Mouse (Mus musculus): ENCODE measurements around the gene Cldn22. TPM values are rescaled to one million over a fixed set of nuclear protein-coding genes. Genes with fewer than 3 reads are reported as not detected.
A peak's percentile ranks its signal among the peaks of the same experiment; 100 is the strongest.

The Cldn22 gene
- not detected in 2 replicates for polyA plus RNA-seq (2014; fragmentation: Nextera tagmentation; extraction: Ambion mirVana)

GRCm38 (mm10) chr8:47824182-47824581 is at the start of gene Cldn22:
Cldn22 (plus strand) TSS chr8:47824482.
- Histone ChIP-seq H3K9me3 (ENCODE audit: control insufficient read depth, low read length) (no peaks in the 10 kb centered on the region), H3K4me3 (ENCODE audit: low read depth, low read length) (no peak within 1 kb of the TSS), H3K27me3 (ENCODE audit: control insufficient read depth, insufficient read depth, low read length) (no peaks in the 10 kb centered on the region), H3K27ac (ENCODE audit: low read depth, low read length) (no peak within 1 kb of the TSS), H3K4me2 (ENCODE audit: low read depth, low read length) (no peak within 1 kb of the TSS), H3K36me3 (ENCODE audit: control insufficient read depth, insufficient read depth, low read length) (no peaks in the 10 kb centered on the region), H3K4me1 (ENCODE audit: control insufficient read depth, insufficient read depth, low read length) (no peaks in the 10 kb centered on the region), H3K9ac (replicated peaks; ENCODE audit: low read depth, low read length) (no peak within 1 kb of the TSS)
- WGBS, result 73% methylated on average over 13 of the region's 13 CpGs
- no peak for ATAC-seq (ENCODE audit: low read depth)

- ATAC-seq (ENCODE audit: low read depth), result no peak
- 91% methylated on average over 7 of the region's 7 CpGs for WGBS
- no peaks in the 10 kb centered on the region for H3K36me3 ChIP-seq (ENCODE audit: control insufficient read depth, insufficient read depth, low read length)
- H3K4me3 ChIP-seq (ENCODE audit: low read depth, low read length), result no peak overlapping the region
- H3K4me1 ChIP-seq (ENCODE audit: control insufficient read depth, insufficient read depth, low read length), result no peaks in the 10 kb centered on the region
- H3K9ac ChIP-seq (replicated peaks; ENCODE audit: low read depth, low read length), result no peak overlapping the region
- no peaks in the 10 kb centered on the region for H3K27me3 ChIP-seq (ENCODE audit: control insufficient read depth, insufficient read depth, low read length)
- H3K9me3 ChIP-seq (ENCODE audit: control insufficient read depth, low read length), result no peaks in the 10 kb centered on the region
- no peak overlapping the region for H3K4me2 ChIP-seq (ENCODE audit: low read depth, low read length)
- H3K27ac ChIP-seq (ENCODE audit: low read depth, low read length), result no peak overlapping the region
Measured at GRCm38 (mm10) chr8:47777415-47777814, 46.9 kb upstream of the Cldn22 start.

GRCm38 (mm10) chr8:47779589-47779988 is 44.7 kb upstream of the Cldn22 start:
- no peak overlapping the region for H3K27ac ChIP-seq (ENCODE audit: low read depth, low read length)
- ATAC-seq (ENCODE audit: low read depth), result no peak
- WGBS, result 81% methylated on average over 6 of the region's 6 CpGs

GRCm38 (mm10) chr8:47781881-47782280 is 42.4 kb upstream of the Cldn22 start:
- Histone ChIP-seq H3K9ac (replicated peaks; ENCODE audit: low read depth, low read length) (no peak overlapping the region), H3K4me1 (ENCODE audit: control insufficient read depth, insufficient read depth, low read length) (no peaks in the 10 kb centered on the region), H3K9me3 (ENCODE audit: control insufficient read depth, low read length) (no peaks in the 10 kb centered on the region), H3K27me3 (ENCODE audit: control insufficient read depth, insufficient read depth, low read length) (no peaks in the 10 kb centered on the region), H3K4me3 (ENCODE audit: low read depth, low read length) (no peak overlapping the region), H3K4me2 (ENCODE audit: low read depth, low read length) (no peak overlapping the region), H3K36me3 (ENCODE audit: control insufficient read depth, insufficient read depth, low read length) (no peaks in the 10 kb centered on the region), H3K27ac (ENCODE audit: low read depth, low read length) (no peak overlapping the region)
- ATAC-seq (ENCODE audit: low read depth), result no peak
- whole genome bisulfite sequencing, result 90% methylated on average over 4 of the region's 4 CpGs

More at GRCm38 (mm10) chr8:47779589-47779988, 44.7 kb upstream of the Cldn22 start:
- H3K4me3 ChIP-seq (ENCODE audit: low read depth, low read length), result no peak overlapping the region
- no peaks in the 10 kb centered on the region for H3K4me1 ChIP-seq (ENCODE audit: control insufficient read depth, insufficient read depth, low read length)
- H3K36me3 ChIP-seq (ENCODE audit: control insufficient read depth, insufficient read depth, low read length), result no peaks in the 10 kb centered on the region
- no peak overlapping the region for H3K4me2 ChIP-seq (ENCODE audit: low read depth, low read length)
- H3K27me3 ChIP-seq (ENCODE audit: control insufficient read depth, insufficient read depth, low read length), result no peaks in the 10 kb centered on the region
- no peaks in the 10 kb centered on the region for H3K9me3 ChIP-seq (ENCODE audit: control insufficient read depth, low read length)
- no peak overlapping the region for H3K9ac ChIP-seq (replicated peaks; ENCODE audit: low read depth, low read length)

- 98% methylated on average over 2 of the region's 2 CpGs for WGBS
- H3K36me3 ChIP-seq (ENCODE audit: control insufficient read depth, insufficient read depth, low read length), result no peaks in the 10 kb centered on the region
Measured at GRCm38 (mm10) chr8:47783544-47783943, 40.7 kb upstream of the Cldn22 start.

GRCm38 (mm10) chr8:47783944-47784343 is 40.3 kb upstream of the Cldn22 start:
- no peak overlapping the region for H3K4me2 ChIP-seq (ENCODE audit: low read depth, low read length)
- no peak overlapping the region for H3K9ac ChIP-seq (replicated peaks; ENCODE audit: low read depth, low read length)
- no peaks in the 10 kb centered on the region for H3K9me3 ChIP-seq (ENCODE audit: control insufficient read depth, low read length)
- ATAC-seq (ENCODE audit: low read depth), result no peak
- no peaks in the 10 kb centered on the region for H3K4me1 ChIP-seq (ENCODE audit: control insufficient read depth, insufficient read depth, low read length)
- no peaks in the 10 kb centered on the region for H3K27me3 ChIP-seq (ENCODE audit: control insufficient read depth, insufficient read depth, low read length)
- H3K27ac ChIP-seq (ENCODE audit: low read depth, low read length), result no peak overlapping the region
- H3K36me3 ChIP-seq (ENCODE audit: control insufficient read depth, insufficient read depth, low read length), result no peaks in the 10 kb centered on the region
- 96% methylated on average over 6 of the region's 6 CpGs for WGBS
- H3K4me3 ChIP-seq (ENCODE audit: low read depth, low read length), result no peak overlapping the region

More at GRCm38 (mm10) chr8:47783544-47783943, 40.7 kb upstream of the Cldn22 start:
- no peaks in the 10 kb centered on the region for H3K9me3 ChIP-seq (ENCODE audit: control insufficient read depth, low read length)
- H3K27me3 ChIP-seq (ENCODE audit: control insufficient read depth, insufficient read depth, low read length), result no peaks in the 10 kb centered on the region
- no peaks in the 10 kb centered on the region for H3K4me1 ChIP-seq (ENCODE audit: control insufficient read depth, insufficient read depth, low read length)
- H3K9ac ChIP-seq (replicated peaks; ENCODE audit: low read depth, low read length), result no peak overlapping the region
- H3K27ac ChIP-seq (ENCODE audit: low read depth, low read length), result no peak overlapping the region
- ATAC-seq (ENCODE audit: low read depth), result no peak
- no peak overlapping the region for H3K4me3 ChIP-seq (ENCODE audit: low read depth, low read length)
- no peak overlapping the region for H3K4me2 ChIP-seq (ENCODE audit: low read depth, low read length)

- WGBS, result 68% methylated on average over 7 of the region's 7 CpGs
- H3K27ac ChIP-seq (ENCODE audit: low read depth, low read length), result no peak overlapping the region
- H3K36me3 ChIP-seq (ENCODE audit: control insufficient read depth, insufficient read depth, low read length), result no peaks in the 10 kb centered on the region
- no peak for ATAC-seq (ENCODE audit: low read depth)
- no peak overlapping the region for H3K4me3 ChIP-seq (ENCODE audit: low read depth, low read length)
- H3K4me2 ChIP-seq (ENCODE audit: low read depth, low read length), result no peak overlapping the region
- no peaks in the 10 kb centered on the region for H3K27me3 ChIP-seq (ENCODE audit: control insufficient read depth, insufficient read depth, low read length)
- no peaks in the 10 kb centered on the region for H3K9me3 ChIP-seq (ENCODE audit: control insufficient read depth, low read length)
- no peaks in the 10 kb centered on the region for H3K4me1 ChIP-seq (ENCODE audit: control insufficient read depth, insufficient read depth, low read length)
- H3K9ac ChIP-seq (replicated peaks; ENCODE audit: low read depth, low read length), result no peak overlapping the region
Measured at GRCm38 (mm10) chr8:47784436-47784835, 39.8 kb upstream of the Cldn22 start.

- 90% methylated on average over 15 of the region's 15 CpGs for WGBS
Measured at GRCm38 (mm10) chr8:47786323-47786722, 38.0 kb upstream of the Cldn22 start.

GRCm38 (mm10) chr8:47787705-47788104 is 36.6 kb upstream of the Cldn22 start:
- Histone ChIP-seq H3K9ac (replicated peaks; ENCODE audit: low read depth, low read length) (no peak overlapping the region), H3K4me3 (ENCODE audit: low read depth, low read length) (no peak overlapping the region), H3K27ac (ENCODE audit: low read depth, low read length) (no peak overlapping the region), H3K36me3 (ENCODE audit: control insufficient read depth, insufficient read depth, low read length) (no peaks in the 10 kb centered on the region), H3K4me1 (ENCODE audit: control insufficient read depth, insufficient read depth, low read length) (no peaks in the 10 kb centered on the region), H3K4me2 (ENCODE audit: low read depth, low read length) (peak overlapping the region; percentile 19; the same call in 1 of the 2 replicates), H3K9me3 (ENCODE audit: control insufficient read depth, low read length) (no peaks in the 10 kb centered on the region), H3K27me3 (ENCODE audit: control insufficient read depth, insufficient read depth, low read length) (no peaks in the 10 kb centered on the region)
- ATAC-seq (ENCODE audit: low read depth), result peak; percentile 31; the same call in 1 of the 2 replicates
- 28% methylated on average over 10 of the region's 10 CpGs for WGBS

More at GRCm38 (mm10) chr8:47786323-47786722, 38.0 kb upstream of the Cldn22 start:
- Histone ChIP-seq H3K4me3 (ENCODE audit: low read depth, low read length) (no peak overlapping the region), H3K36me3 (ENCODE audit: control insufficient read depth, insufficient read depth, low read length) (no peaks in the 10 kb centered on the region), H3K9ac (replicated peaks; ENCODE audit: low read depth, low read length) (no peak overlapping the region), H3K27ac (ENCODE audit: low read depth, low read length) (no peak overlapping the region), H3K27me3 (ENCODE audit: control insufficient read depth, insufficient read depth, low read length) (no peaks in the 10 kb centered on the region), H3K9me3 (ENCODE audit: control insufficient read depth, low read length) (no peaks in the 10 kb centered on the region), H3K4me2 (ENCODE audit: low read depth, low read length) (no peak overlapping the region), H3K4me1 (ENCODE audit: control insufficient read depth, insufficient read depth, low read length) (no peaks in the 10 kb centered on the region)
- no peak for ATAC-seq (ENCODE audit: low read depth)
